Mouse (Mus musculus) embryonic facial prominence, embryonic 14.5 days (tissue): ENCODE results near the gene Tcp10b. TPM values are rescaled to one million over a fixed set of nuclear protein-coding genes. Genes with fewer than 3 reads are reported as not detected.
"Not testable (repeated sequence)": the region's sequence is repeated elsewhere in the genome, so short reads cannot be mapped to it uniquely, and the experiment has no call there.

ENCODE experiments used
- ATAC-seq: fragments of 200-750 bp; cut with Nextera tagmentation; 2 replicates; pipeline ENCODE4 v1.8.0; 2017; ENCODE audit warnings: low read depth, moderate number of reproducible peaks, moderate TSS enrichment
- DNase-seq: peaks from one replicate; pipeline ENCODE4 v3.0.0-alpha.2; 2015; ENCODE audit warnings: low spot score
- H3K27ac ChIP-seq: fragments of 300-500 bp; sonication (generic); replicated peaks from 2 replicates; pipeline ENCODE4 v1.5.1; 2014; ENCODE audit warnings: low read depth, mild to moderate bottlenecking, low read length, moderate library complexity
- H3K27me3 ChIP-seq: fragments of 300-500 bp; sonication (generic); replicated peaks from 2 replicates; pipeline ENCODE4 v1.6.1; 2014; ENCODE audit warnings: low read length; ENCODE audit not compliant: control insufficient read depth, insufficient read depth
- H3K36me3 ChIP-seq: fragments of 300-500 bp; sonication (generic); 2 replicates; pipeline ENCODE4 v1.6.1; 2014; ENCODE audit warnings: low read length, mixed read lengths; ENCODE audit not compliant: control insufficient read depth, insufficient read depth
- H3K4me1 ChIP-seq: fragments of 300-500 bp; sonication (generic); 2 replicates; pipeline ENCODE4 v1.6.1; 2014; ENCODE audit warnings: antibody characterized with exemption, low read length; ENCODE audit not compliant: control insufficient read depth, insufficient read depth
- H3K4me2 ChIP-seq: fragments of 300-500 bp; sonication (generic); 2 replicates; pipeline ENCODE4 v1.6.1; 2014; ENCODE audit warnings: low read depth, mild to moderate bottlenecking, low read length, moderate library complexity, mixed read lengths
- H3K4me3 ChIP-seq: fragments of 300-500 bp; sonication (generic); 2 replicates; pipeline ENCODE4 v1.5.1; 2014; ENCODE audit warnings: low read depth, mild to moderate bottlenecking, low read length
- H3K9ac ChIP-seq: fragments of 300-500 bp; sonication (generic); 2 replicates; pipeline ENCODE4 v1.6.1; 2014; ENCODE audit warnings: low read depth, mild to moderate bottlenecking, low read length, moderate library complexity, mixed read lengths
- H3K9me3 ChIP-seq: fragments of 300-500 bp; sonication (generic); 2 replicates; pipeline ENCODE4 v1.6.1; 2016; ENCODE audit warnings: low read length; ENCODE audit not compliant: control insufficient read depth
- WGBS: fragments of 180-500 bp; shearing (Covaris S2); extraction: QIAGEN DNeasy Blood & Tissue Kit; methylation state at CpG from one replicate; pipeline ENCODE4 v1.1.7; 2014; 5-methylcytosine and 5-hydroxymethylcytosine counted together
- polyA plus RNA-seq: library from polyadenylated mRNA; unstranded; fragments of >200 nt; fragmentation: Nextera tagmentation; extraction: Ambion mirVana; gene quantifications from 2 replicates; pipeline ENCODE4 v1.2.1, GENCODE M21; 2014

Tcp10b gene
- polyA plus RNA-seq, 1 experiment from 2014 or later: not detected

DNA sequence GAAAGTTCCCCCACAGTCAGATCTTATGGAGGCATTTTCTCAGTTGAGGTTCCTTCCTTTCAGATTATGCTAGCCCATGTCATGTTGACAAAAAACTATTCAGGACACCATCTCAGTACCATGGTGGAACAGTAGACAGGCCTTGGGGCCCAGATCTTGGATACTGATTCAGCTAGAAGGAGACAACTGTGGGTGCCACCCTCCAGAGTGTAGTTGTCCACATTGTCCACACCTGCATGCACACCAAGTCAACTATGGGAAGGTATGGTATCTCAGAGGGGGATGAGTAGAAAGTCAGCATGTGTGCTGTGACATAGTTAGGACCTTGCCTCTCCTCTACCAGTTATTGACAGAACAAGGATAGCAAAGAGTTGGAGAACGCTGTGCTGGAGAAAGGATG, 30.6 kb downstream of the Tcp10b start:
- H3K9me3 ChIP-seq, H3K27me3 ChIP-seq, H3K4me3 ChIP-seq, H3K27ac ChIP-seq, H3K4me1 ChIP-seq, ATAC-seq, DNase-seq, H3K36me3 ChIP-seq, H3K4me2 ChIP-seq, H3K9ac ChIP-seq: not testable (repeated sequence)
- no CpG with 5 or more reads among the region's 1 CpGs for WGBS

DNA sequence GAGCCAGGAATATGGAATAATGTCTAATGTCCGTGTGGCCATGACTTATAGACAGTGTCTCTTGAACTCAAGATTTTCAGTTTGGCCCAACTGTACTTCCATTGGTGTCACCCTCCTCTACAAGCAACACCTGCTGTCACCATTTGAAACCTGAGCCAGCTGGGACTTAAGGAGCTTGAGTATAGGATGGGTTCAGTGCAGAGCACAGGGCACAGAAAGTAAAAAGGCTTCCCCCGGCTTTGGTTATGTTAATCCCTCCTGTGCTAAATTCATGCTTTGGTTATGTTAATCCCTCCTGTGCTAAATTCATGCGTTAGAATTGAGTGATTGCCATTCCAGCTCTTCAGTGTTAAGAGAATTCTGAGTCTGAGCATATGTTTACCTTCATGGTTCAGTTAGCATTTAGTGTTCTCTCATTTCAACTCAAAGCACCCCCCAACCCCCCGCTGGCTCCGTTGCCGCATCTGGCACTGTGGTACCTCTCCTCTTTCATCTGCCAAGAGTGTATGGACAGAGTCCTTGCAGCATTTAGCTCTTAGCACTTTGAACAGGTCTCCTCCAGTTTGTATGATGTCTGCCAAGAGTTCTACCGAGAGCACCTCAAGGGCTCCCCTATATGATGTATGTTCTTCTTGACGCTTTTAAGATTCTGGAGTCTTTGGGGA, 31.3 kb downstream of the Tcp10b start:
- H3K36me3 ChIP-seq, H3K27me3 ChIP-seq, H3K9me3 ChIP-seq, H3K4me2 ChIP-seq, H3K4me3 ChIP-seq, H3K4me1 ChIP-seq, H3K27ac ChIP-seq, H3K9ac ChIP-seq: not testable (repeated sequence)
- WGBS: 54% methylated on average over 5 of the region's 8 CpGs
- peak; percentile 4 for DNase-seq
- ATAC-seq: peak; percentile 67; the same call in 1 of the 2 replicates

DNA sequence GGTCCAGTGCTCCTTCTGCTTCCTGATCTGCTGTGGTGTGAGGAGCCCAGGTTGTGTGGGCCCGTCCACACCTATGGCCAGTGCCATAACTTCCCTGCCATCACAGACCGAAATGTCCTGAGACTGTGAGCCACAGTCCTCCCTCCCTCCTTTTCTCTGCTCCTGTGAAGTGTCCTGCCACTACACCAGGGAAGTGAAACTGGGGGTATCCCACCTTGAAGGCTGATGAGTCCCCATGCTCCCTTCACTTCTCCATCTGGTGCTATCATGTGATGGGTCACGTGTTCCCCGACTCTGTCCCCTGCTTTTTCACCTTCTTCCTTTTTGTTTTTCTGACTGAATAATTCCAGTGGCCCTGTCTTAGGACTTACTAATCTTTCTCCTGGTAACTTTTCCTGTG, 32.1 kb downstream of the Tcp10b start:
- H3K4me1 ChIP-seq, H3K4me2 ChIP-seq, ATAC-seq, H3K9me3 ChIP-seq, H3K9ac ChIP-seq, DNase-seq, H3K36me3 ChIP-seq, H3K27me3 ChIP-seq, H3K4me3 ChIP-seq, H3K27ac ChIP-seq: not testable (repeated sequence)
- WGBS: no CpG with 5 or more reads among the region's 4 CpGs

DNA sequence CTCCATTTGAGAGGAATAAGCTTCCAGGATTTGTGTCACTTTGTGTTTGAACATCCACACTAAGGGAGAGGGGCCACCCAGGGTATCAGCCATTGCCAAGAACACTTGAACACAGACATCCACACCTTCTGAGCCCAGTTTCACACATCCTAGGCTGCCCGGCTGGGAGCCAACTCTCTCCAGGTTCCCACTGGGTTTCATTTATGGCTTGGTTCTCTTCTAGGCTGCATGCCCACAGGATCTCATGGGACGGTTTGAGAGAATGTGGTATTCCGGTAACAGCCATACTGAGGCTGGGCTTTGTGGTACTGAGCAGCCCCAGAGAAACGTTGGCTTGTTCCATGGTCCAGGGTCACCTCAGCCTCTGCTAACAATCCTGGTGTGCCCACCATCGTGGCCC, 45.7 kb downstream of the Tcp10b start:
- WGBS: 81% methylated on average over 3 of the region's 5 CpGs
- not testable (repeated sequence) for H3K27me3 ChIP-seq, DNase-seq, H3K4me3 ChIP-seq, H3K4me1 ChIP-seq, ATAC-seq, H3K4me2 ChIP-seq, H3K9me3 ChIP-seq, H3K36me3 ChIP-seq, H3K9ac ChIP-seq, H3K27ac ChIP-seq

DNA sequence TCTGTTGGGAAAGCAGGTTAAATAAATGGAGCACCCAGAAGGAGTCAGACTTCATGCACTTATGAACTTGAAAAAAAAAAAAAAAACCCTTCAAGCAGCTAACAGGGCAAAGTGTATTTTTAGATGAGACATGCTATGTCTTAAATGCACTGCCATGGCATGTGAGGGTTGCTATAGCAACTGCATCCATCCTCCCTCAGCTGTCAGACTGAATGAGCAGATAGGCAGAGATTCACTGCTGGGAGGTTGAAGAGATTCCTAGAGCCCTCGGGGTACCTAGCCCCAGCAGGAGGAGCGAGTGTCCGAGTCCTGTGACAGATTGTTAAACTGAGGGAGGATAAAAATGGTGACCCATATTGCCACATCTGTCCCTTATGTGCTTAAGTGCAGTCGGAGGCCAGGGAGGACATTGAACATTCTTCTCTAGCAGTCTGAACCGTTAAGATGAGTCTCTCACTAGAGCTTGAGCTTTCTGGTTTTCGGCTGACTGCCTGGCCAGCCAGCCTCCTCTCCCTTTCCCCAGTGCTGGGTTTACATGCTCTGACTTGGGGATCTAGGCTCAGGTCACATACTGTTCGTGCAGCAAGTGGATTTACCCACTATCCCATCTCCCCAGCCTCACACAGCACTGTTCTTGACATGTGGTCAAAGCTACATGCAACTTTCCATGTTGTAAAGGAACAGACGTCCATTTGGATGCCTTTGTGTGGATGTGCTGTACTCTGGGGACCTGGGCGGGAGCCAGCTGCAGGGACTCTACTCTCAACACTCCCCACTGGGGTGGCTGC, 51.8 kb downstream of the Tcp10b start:
- not testable (repeated sequence) for H3K4me3 ChIP-seq

DNA sequence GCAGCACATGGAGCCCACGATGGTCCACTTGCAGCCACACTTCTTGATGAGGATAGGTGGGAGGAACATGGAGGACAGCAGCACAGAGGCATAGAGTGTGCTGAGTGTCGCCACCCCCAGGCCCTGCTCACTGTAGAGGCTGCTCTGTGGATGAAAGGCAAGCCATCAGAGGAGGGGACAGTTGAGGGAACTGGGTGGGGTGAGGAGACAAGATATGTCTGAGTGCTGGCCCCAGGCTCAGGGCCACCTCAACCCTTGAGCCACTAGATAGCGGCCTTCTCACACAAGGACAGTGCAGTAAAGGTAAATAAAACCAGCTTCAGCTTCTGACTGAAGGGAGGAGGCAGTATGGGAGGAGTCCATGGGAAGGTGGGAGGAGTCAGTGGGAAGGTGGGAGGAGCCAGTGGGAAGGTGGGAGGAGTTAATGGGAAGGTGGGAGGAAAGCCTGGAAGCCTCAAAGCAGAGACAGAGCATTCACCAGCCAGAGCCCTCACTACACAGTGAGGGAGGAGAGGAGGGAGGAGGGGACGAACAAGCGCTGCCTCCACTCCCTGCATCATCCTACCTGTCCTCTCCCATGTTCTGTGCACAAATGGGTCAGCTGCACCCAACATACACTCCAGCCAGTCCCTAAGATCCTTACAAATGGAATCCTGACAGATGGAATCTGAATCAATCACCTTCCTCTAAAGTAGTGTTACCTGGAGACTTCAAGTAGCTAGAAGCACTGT, 62.6 kb downstream of the Tcp10b start:
- H3K27me3 ChIP-seq, H3K9me3 ChIP-seq, H3K36me3 ChIP-seq, DNase-seq, H3K27ac ChIP-seq, H3K4me3 ChIP-seq, ATAC-seq, H3K9ac ChIP-seq, H3K4me2 ChIP-seq, H3K4me1 ChIP-seq: not testable (repeated sequence)
- 94% methylated on average over 2 of the region's 5 CpGs for WGBS

More for the DNA sequence above, 51.8 kb downstream of the Tcp10b start:
- not testable (repeated sequence) for H3K27ac ChIP-seq, H3K4me2 ChIP-seq, DNase-seq, H3K36me3 ChIP-seq, H3K9me3 ChIP-seq, H3K4me1 ChIP-seq, H3K9ac ChIP-seq, H3K27me3 ChIP-seq, ATAC-seq
- WGBS: 49% methylated on average over 2 of the region's 9 CpGs

DNA sequence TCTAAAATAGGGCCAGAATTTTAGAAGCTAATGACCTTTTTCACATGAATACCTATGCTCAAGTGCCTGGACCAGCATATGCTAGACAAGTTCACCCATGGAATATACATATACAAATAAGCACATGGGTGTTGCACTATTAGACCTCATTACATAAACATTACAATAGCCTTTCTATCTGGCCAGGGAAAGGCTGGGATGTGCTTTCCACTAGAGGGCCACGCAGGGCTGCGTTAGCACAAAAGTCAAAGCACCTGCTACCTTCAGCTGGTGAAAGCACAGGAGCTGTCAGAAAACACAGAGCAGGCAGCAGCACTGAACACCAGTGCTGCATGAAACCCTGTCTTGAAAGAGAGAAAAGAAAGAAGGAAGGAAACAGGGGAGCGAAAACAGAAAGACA, 63.3 kb downstream of the Tcp10b start:
- H3K27me3 ChIP-seq, H3K4me2 ChIP-seq, H3K4me3 ChIP-seq, H3K9me3 ChIP-seq, H3K4me1 ChIP-seq, H3K9ac ChIP-seq, DNase-seq, H3K27ac ChIP-seq, ATAC-seq, H3K36me3 ChIP-seq: not testable (repeated sequence)
- 33% methylated on average over 2 of the region's 3 CpGs for WGBS

DNA sequence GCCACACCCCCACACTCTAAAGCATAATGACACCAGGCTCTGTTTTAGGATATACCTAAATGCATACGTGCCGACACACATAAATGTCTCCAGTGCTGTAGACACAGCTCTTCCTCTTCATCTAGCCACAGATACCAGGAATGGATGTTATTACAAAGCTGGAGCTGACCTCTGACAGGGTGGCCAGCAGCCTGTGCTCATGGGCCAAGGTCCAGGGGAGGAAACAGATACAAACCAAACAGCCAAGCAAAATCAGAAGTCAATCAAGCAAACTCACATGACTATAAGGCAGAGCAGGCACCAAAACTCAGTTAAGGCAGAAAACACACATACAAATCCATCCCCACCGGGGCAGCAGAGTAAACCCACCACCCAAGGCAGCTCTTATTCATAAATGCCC, 68.4 kb downstream of the Tcp10b start:
- H3K27ac ChIP-seq, H3K9me3 ChIP-seq, H3K9ac ChIP-seq, H3K36me3 ChIP-seq, H3K4me3 ChIP-seq, DNase-seq, H3K4me1 ChIP-seq, H3K27me3 ChIP-seq, H3K4me2 ChIP-seq, ATAC-seq: not testable (repeated sequence)
- WGBS: no CpG with 5 or more reads among the region's 3 CpGs
